Mouse (Mus musculus) cerebellum, postnatal 25 days (tissue): ENCODE data around the gene Cd6.

Experiments used
- DNase-seq, 2 experiments: peaks; one replicate each; pipeline ENCODE4 v3.0.0; 2021; ENCODE audit warnings: mixed read lengths in 2 of 2

Cd6 gene

DNA sequence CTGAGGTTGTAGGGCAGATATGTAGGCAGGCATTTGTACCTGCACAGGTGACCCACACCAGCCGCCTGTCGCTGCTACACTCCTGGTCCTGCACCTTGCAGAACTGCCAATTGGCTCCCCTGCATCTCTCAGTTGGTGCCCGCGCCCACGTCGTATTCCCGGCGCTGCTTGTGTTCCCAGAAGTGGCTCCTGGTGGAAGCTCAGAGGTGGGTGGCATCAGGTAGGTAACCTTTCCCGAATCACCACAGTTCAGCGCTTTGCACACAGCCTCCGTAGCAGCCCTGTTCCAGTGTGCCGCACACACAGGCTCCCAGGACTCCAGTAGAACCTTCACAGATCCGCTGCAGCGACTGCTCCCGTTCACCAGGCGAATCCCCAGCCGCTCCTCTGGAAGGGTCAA lies 30.7 kb downstream of the Cd6 start:
- peak in 1 of 2 experiments; percentile 12 for DNase-seq

DNA sequence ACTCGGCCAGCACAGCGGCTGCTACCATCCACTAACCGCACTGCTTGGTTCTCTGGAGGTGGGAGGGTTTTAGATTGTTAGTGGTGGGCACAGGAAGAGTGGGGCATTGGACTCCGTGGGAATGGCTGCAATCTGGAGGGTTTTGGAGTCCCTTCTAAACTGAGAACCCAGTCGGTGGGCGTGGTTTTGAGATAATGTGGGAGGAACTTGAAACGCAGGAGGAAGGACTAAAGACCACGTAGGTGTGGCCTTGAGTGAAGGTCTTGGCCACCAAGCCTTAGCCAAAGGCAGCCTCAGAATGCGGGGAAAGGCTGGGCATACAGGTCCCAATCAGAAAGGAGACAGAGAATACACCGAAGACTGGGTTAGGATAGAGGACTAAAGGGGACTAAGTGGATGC lies 31.3 kb downstream of the Cd6 start:
- DNase-seq, result no peak

DNA sequence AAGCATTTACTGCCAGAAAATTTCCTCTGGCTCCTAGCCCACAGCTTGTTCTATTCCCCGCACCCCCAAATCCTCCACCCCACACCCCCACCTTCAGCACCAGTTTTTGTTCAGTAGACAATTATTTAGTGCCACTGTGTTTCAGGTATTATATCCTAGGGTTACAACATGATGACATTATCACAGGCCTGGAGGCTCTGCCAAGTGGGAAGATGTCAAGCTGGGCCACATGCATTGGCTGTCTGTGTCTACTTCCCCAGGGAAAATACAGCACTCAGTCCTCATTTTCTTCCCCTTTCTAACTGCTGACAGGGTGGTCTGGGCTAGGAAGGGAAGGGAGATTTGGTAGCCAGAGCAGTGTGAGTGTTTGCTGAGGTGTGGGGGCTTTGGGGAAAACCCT lies 34.9 kb downstream of the Cd6 start:
- DNase-seq, result peak; percentile 47 to 55

DNA sequence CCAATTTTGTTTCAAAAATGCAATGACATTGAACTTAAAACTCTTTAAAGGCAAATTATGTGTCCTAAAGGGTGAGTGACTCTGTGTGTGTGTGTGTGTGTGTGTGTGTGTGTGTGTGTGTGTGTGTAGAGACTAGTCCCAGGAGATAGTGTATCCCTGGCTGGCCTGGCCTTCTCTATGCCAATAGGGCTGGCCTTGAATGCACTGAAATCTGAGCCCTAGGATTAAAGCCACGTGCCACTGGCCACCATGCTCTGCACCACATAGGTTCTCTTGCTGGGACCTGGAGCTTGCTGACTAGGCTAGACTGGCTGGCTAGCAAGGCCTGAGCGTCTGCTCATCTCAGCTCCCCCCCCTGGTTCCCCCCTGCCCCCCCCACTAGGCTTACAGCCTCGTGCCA lies 36.8 kb downstream of the Cd6 start:
- DNase-seq, result peak in 1 of 2 experiments; percentile 4

DNA sequence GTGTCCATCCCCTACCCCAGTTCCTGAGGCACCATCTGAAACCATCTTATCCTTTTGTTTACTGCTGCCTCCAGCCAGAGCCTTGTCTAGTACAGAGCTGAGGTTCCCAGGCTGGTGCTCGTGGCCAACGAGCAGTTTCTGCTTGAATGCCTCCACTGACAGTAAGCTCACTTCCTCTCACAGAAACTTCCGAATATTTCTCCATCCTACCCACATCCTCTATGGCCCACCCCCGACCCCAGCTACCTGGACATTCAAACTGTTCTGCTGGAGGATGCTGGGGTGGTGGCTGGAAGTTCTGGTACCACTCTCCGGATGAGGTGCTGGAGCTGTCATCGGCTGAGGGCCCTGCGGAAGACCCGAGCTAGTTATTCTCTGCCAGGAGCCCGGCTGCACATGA lies 39.5 kb downstream of the Cd6 start:
- peak; percentile 5 to 7 for DNase-seq

DNA sequence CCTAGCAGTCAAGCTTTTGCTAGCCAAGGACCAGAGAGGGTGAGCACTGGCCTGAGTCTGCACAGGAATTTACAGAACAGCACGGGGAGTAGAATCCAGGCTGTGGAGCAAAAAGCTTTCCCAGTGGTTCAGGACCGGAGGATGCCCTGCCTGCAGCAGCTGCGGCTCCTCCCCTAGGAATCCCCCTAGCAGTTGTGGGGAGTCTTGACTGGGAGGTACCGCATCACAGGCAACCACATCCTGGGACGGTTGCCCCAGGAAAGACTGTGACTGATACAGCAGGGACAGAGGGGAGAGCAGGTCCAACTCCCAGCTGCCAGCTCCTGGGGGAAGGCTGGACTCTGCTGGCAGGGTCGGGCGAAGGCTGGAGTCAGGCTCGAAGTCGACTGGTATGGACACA lies 41.6 kb downstream of the Cd6 start:
- no peak for DNase-seq

DNA sequence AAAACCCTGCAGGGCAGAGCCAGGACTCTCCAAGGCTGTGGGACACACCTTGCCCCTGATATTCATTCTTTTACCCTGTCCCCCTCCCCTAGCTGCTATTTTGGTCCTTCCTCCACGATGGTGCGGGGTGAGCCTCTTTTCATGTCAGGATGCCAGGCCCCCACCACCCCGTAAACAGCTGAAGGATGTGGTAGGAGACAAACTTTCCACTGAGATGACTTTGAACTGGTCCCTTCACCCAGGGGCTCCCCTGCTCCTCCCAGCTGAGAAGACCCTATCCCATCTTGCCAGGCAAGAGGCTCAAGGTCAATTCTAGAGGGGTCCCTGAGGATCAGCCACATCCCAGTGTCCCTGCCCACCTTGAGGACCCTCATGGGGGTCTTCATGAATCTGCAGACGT lies 42.5 kb downstream of the Cd6 start:
- no peak for DNase-seq

DNA sequence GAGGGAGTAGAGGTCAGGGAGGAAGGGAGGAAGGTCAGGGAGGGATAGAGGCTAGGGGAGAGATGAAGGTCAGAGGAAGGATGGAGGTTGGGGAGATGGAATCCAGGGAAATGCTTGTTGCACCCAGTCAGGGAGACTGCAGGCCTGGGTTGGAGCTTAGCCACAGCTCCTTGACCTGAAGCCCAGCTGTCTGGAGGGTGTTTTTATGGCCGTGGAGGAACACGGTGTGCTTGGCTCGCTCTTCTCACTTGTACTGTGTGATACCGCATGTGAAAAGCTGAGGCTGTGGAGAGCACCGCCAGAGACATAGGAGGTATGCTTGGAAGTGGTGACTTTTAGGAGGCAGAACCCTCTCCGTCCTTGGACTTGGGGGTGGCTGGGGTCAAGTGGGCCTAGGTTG lies 43.1 kb downstream of the Cd6 start:
- no peak for DNase-seq

DNA sequence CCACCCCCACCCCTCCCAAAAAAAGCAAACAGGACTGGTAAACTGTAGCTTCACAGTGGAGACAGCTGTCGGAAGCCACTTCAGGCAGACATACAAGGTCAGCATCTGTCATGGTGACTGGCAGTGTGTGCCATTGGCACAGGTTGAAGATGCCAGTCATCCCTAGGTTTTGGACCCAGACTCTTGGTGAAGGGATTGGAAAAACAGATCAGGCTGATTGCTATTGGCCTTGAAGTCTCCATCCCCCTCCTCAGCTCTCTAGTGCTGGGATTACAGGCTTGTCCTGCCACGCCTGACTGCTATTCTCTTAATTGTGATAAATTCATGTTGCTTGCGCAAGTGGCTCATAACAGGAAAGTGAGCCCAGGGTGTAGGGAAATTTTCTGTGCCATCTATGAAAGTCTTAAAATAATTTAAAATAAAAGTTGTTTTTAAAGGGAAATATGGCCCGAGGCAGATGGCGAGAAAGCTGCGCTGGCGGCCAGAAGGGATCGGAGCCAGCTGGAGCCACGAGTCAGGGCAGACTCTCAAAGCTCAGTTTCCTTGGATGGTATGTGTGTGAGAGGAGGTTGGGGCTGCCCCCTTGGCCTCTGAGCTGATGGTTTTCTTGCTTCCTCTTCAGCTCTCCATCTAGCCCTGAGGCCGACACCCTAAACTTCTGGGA lies 44.9 kb downstream of the Cd6 start:
- DNase-seq, result peak; percentile 70 to 79

DNA sequence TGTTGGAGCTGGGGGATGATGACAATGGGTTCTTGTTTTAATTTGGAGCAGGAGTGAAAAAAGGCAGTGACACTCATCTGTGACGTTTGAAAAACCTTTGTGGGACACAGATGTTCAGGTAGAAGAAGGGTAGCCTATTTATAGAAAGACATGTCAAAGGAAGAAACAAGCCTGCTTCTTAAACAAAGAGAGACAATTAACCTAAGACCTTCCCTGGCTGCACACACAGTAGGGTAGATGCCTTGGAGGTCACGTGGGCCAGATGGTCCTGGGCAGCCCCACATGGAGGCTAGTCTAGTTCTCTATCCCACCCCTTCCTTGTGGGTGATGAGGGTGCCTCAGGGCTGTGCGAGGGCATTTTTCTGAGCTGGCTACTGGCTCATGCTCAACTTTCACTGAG lies 45.8 kb downstream of the Cd6 start:
- DNase-seq, result no peak

DNA sequence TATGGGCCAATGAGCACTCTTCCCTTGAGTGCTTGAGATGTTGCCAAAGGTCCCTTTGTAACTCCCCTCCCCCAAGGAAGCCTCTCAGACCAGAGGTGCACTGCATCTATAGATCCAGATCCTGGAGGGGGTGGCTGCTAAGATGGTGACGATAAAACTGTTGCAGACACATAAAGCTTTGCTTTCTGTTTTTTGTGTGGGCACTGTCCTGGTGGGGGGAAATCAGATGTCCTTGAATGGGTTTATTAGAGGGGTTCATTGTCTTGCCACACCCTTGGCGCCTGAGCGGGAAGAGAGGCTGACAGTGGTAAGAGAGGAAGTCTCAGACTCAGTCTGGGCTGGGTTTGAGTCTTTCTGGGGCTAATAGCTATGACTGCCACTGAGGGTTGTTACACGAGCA lies 46.7 kb downstream of the Cd6 start:
- no peak for DNase-seq

DNA sequence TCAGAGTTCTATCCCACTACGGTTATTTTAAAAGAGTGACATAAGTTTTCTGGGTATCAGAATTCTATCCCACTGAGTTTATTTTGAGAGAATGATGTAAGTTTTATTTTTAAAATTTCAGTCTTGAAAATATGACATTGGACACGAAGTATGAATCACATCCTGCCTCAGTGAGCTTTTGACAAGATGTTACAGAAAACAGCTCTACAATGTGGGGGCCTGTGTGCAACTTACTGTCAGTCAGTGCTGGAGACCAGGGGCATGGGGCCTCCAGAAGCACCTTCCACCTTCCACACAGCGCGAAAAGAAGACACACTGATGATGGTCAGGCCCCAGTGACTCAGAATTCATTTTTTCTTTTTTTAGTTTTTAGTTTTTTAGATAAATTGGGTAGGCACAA lies 48.2 kb downstream of the Cd6 start:
- no peak for DNase-seq

DNA sequence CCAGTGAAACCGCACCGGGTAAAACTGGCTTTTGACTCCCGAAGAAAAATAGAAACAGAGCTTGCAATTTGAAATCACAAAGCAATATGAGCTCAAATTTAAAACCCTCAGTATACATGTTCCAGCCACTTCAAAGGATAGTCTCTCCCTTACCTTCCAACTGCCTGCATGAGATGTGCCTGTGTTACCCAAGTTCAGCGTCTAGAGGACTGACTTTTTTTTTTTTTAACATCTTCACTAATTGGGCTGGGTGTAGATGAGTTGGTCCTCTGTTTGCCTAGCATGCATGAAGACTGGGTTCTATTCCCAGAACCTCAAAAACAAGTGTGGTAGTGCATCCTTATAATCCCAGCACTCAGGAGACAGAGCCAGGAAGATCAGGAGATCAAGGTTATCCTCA lies 53.0 kb downstream of the Cd6 start:
- no peak for DNase-seq

DNA sequence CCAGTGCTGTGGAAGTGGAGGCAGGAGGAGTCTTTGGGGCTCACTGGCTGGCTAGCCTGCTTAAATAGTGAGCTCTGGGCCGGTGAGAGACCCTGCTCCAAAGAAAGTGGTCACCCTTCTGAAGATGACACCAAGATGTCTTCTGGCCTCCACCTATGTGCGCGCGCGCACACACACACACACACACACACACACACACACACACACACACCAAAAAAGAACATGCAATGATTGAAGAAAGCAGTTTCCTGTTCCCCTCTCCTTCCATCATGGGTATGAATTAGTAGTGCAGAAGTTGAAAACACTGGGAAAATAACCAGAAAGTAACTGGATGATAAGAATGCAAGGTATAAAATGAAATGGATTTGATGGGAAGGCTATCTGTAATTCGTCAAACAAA lies 55.7 kb downstream of the Cd6 start:
- DNase-seq, result no peak

DNA sequence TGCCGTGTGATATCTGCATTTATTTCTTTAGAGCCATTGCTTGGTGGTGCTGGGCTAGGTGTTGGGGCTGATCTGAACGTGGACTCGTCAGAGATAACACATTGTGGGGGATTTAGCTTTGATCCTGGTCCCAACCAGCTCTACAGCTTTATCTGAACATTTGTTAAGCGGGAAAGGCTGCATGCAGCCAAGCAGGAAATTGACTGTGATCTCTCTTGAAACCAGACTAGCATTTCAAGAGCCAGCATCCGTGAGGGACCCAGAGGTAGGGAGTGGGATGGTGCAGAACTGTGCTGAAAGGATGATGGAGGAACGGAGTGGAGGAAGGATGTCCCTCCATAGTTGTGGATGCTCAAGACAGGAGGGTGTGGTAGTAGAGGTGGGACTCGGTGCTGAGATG lies 56.5 kb downstream of the Cd6 start:
- no peak for DNase-seq

DNA sequence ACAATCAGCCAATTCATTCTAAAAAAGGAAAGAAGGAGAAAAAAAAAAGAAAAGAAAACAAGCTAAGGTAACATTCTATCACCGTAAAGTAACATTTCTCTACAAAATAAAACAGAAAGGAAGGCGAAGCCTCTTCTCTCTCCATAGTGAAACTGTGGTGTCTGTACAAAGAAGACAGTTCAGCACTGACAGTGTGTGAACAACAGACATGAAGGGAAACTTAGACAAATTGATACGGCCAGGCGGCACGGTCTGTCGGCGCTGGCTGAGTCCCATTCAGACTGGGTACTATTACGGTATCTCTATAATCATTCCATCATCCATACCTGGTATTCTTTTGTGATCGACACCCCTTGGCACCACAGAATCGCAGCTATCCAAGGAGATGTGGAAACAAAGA lies 57.0 kb downstream of the Cd6 start:
- DNase-seq, result no peak

DNA sequence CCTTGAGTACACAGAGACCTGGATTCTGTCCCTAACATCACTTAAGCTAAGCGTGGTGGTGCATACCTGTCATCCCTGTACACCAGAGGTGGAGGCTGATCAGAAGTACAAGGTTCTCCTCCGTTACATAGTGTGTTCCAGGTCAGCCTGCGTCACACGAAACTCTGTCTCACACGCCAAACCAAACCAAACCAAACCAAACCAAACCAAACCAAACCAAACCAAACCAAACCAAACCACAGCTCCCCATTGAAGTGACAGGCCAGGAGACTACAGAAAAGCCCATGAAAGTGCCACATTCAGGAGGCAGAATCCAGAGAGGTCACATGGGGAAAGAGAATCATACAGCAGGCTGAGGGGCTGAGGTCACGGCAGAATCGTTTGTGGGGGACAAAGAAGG lies 57.9 kb downstream of the Cd6 start:
- DNase-seq, result no peak

DNA sequence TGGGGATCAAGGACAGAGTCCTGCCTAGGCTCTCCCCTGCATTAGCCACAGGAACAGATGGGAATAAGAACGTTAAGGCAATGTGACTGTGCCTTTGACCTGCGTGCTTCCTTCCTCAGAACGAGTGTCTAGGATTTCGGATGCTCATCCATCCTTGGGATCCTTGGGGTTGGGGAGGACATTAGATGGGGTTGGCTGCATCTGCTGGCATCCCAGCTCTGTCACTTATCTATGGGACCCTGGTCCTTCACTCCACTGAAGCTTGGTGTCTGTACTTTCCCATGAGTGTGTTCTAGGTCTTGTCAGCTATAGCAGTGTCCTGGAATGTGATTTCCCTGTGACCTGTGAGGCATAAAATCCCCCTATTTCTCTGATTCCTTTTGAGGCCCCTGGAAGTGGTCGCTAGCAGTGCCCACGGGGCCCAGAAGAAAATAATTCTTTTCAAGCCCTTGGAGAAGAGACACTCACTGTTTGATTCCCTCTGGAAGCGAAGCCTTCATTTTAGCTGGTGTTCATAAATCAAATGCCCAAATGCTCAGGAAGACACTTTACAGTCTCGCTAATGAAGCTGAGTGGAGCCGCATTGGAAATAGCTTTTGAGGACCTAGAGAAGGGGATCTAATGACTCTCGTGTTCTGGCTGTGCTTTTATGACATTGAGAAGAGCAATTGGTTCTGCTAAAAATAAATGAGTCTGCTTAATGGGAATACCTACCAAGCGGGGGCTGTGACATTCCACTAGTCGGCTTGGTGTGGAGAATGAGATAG lies 60.2 kb downstream of the Cd6 start:
- no peak for DNase-seq

DNA sequence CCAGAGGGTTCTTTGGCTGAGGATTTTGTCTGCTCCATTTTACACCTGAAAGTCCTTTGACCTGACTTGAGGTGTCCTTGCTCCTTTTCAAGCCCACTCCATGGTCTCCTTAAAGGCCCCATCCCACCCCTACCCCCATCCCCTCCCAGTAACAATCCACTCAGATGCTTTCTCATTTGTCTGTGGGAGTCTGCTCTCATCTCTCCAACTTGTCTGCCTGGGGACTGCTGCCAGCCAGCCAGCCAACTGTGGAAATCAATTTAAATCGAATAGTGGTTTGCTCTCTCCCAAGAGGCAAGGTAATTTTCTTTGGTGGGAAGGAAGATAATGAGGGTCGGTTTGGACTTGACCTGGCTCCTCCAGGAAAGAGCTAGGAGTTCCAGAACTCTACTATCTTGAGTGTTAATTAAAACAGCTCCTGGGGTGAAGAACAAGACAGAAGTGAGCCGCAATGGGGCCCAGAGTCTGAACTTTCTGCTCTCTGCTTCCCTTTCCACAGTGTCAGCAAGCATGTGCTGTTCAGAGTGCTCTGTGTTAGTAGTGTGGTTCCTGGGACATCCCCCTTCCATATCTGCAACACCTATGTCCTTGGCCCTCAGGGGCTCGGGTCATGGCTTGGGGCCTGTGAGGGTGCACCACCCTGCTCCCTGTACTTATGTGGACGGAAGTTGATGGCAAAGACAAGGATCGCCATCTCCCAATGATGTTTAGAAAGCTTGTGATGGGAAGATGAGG lies 61.0 kb downstream of the Cd6 start:
- peak in 1 of 2 experiments; percentile 14 for DNase-seq

DNA sequence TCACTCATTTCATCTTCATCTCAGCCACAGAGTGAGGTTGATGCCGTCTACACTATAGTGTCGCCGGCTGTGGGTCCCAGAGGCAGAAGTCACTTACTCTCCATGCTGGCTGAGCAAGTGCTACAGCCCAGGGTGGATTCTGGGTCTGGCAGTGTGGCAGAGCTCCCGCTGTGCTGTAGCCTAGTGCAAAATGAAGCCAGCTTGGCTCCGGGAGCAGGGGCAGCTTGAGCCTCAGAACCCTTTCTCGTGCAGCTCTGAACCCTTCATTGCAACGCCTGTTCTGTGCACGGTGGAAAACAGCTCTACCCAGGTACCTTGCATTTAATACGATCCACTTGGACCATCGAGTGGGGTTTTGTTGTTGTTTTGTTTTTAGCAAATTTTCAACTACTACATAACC lies 62.2 kb downstream of the Cd6 start:
- DNase-seq, result peak; percentile 86 to 90

DNA sequence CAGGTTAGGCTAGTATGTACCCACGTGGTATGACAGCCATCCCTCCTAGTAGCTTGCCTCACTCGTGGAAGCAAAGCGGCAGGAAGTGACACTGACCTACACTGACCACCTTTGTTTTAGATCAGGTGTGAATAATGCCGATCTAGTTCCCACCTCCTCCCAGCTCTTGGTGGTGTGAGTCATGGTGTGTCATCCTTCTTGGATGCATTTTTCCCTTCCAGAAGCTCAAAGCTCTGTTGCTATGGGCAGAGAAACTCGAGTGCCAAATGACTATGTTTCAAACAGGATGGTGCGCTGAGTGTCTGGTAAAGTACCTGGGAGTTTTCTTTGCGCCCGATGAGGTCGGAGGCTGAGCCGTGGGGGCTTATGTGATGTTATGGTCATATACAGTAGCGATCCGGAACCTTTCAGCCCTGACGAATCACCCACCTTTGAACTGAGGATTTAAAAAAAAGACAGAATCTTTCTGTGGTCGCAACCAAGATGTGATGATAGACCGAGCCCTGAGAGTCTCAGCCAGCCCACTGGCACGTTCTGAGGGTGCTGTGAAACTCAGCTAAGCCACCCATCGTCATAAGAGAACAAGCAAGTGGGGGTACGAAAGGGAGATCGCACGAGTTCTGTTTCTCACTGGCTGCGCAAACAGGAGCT lies 66.4 kb downstream of the Cd6 start:
- peak in 1 of 2 experiments; percentile 39 for DNase-seq

DNA sequence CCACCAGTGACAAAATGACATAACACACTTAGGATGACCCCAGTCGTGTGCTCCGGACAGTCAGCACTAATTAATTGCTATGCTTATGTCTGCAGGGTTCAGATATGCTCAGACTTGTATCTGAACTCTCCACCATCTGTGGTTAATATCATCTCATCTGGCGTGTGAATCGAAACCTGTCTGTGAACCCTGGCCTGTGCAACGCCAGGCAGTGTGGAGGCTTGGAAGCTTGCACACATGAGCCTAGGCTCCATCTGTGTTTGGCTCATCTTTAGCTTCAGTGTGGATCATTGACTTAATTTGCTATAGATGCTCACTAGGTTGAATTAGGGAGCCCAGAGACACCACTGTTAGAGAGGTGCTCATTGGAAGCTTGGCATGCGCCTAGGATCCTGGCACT lies 67.4 kb downstream of the Cd6 start:
- DNase-seq, result peak in 1 of 2 experiments; percentile 37

DNA sequence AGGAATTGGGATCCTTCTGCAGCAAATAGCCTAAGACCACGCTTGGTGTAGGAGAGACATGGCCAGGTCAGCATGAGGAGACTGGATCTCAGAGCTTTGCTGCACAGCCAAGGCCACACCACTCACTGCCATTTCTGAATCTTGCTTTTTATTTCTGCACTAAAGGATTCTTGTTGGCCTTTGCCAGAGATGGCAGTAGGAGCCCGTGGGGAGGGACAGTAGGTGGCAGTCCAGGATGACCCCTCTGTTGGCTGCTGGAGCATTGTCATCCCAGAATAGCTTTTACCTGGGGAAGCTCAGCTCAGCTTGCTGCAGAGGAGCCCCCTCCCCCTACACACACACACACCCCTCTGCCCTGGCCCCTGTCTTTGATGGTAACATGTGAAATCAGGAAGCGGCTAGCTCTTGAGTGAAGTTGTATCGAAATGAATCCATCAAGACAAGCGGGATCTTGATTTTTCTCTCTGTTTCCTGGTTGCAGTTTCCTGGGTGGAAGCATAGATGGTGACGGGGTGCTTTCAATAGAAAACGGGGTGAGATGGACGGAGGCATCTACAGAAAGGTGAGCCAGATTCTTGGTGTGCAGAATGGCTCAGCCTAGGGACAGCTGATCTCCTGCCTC lies 68.0 kb downstream of the Cd6 start:
- DNase-seq, result peak; percentile 42 to 47
